Comparison of ENCODE assay signal across 9 mouse cellular contexts in genomic region chr8:114369038-114369976, GRCm38 (mm10). TPM values are rescaled to one million over a fixed set of nuclear protein-coding genes. Genes with fewer than 3 reads are reported as not detected.
DNase-seq lines count a peak whose midpoint lies in the region; ATAC-seq and TF ChIP-seq lines count a peak whose summit lies in the region.
"Had no signal": no experiment of that assay in that cellular context is flagged by ENCODE, and none has a peak within 500 bp of the region (broad histone marks: within the 10 kb centered on the region; RNA-seq: fewer than 3 reads in every experiment).

No protein-coding gene starts in this region.

- H3K4me3 ChIP-seq in forebrain, embryonic 11.5 days (ENCODE audit: low read depth, low read length) = no peak overlapping the region
- H3K4me3 ChIP-seq in heart, embryonic 15.5 days = no peak overlapping the region
- H3K4me3 ChIP-seq in thymus, adult 2 months (ENCODE audit: control insufficient read depth, insufficient read depth, low read length) = no peak overlapping the region
- H3K4me3 ChIP-seq: erythroblast, embryonic 14.5 days had no signal

- TF ChIP-seq POLR2A in brain, embryonic 14.5 days (IDR thresholded peaks at IDR 0.05; ENCODE audit: borderline replicate concordance, extremely low read depth, insufficient read depth, insufficient read length, poor library complexity, severe bottlenecking) = no peak
- no peak for TF ChIP-seq POLR2A in thymus, adult 2 months (IDR thresholded peaks at IDR 0.05; ENCODE audit: control insufficient read depth, extremely low read depth, insufficient read depth, low read length, poor library complexity)

- no peak overlapping the region for H3K4me2 ChIP-seq in forebrain, embryonic 11.5 days (ENCODE audit: low read depth, low read length, severe bottlenecking)
- H3K4me2 ChIP-seq in heart, embryonic 15.5 days = peak overlapping the region; percentile 40

- peak; percentile 61 for ATAC-seq in CD4-positive, CD25-positive, alpha-beta regulatory T cell, adult 4 months
- 0 out of 2 replicates have a peak, but pooled peaks have one; percentile 44 for ATAC-seq in forebrain, embryonic 11.5 days (replicated peaks; ENCODE audit: low FRiP score)
- ATAC-seq in heart, embryonic 15.5 days (replicated peaks; ENCODE audit: insufficient number of reproducible peaks, insufficient read depth, low FRiP score, low read depth) = no peak

- H3K27me3 ChIP-seq in forebrain, embryonic 11.5 days (ENCODE audit: control insufficient read depth, insufficient read depth, low read length) = no peaks in the 10 kb centered on the region
- H3K27me3 ChIP-seq in heart, embryonic 15.5 days = no peaks in the 10 kb centered on the region
- H3K27me3 ChIP-seq in thymus, adult 2 months (ENCODE audit: control insufficient read depth, insufficient read depth, low read length) = no peaks in the 10 kb centered on the region

- WGBS in forebrain, embryonic 11.5 days = 38% methylated on average over 27 of the region's 27 CpGs
- WGBS in heart, embryonic 15.5 days = 33% methylated on average over 27 of the region's 27 CpGs
- 38% methylated on average over 27 of the region's 27 CpGs for WGBS in large intestine, adult 2 months
- WGBS in thymus, adult 2 months = 29% methylated on average over 27 of the region's 27 CpGs

- no peaks in the 10 kb centered on the region for H3K9me3 ChIP-seq in forebrain, embryonic 11.5 days (ENCODE audit: control insufficient read depth, low read length)
- no peaks in the 10 kb centered on the region for H3K9me3 ChIP-seq in heart, embryonic 15.5 days (replicated peaks)

- TF ChIP-seq CTCF in brain, embryonic 14.5 days (IDR thresholded peaks at IDR 0.05; ENCODE audit: borderline replicate concordance, extremely low read depth, insufficient read depth, insufficient read length) = peak; percentile 96
- TF ChIP-seq CTCF in thymus, adult 2 months (IDR thresholded peaks at IDR 0.05; ENCODE audit: borderline replicate concordance, control insufficient read depth, extremely low read depth, insufficient read depth, low read length, poor library complexity) = 0 out of 2 replicates have a peak, but pooled peaks have one; percentile 48

- DNase-seq in brain, embryonic 14.5 days (ENCODE audit: low read depth) = peak; percentile 81
- peak; percentile 87 for DNase-seq in forebrain, embryonic 11.5 days (ENCODE audit: low spot score)
- peak; percentile 11 for DNase-seq in large intestine, adult 2 months (ENCODE audit: low read depth, low spot score)
- DNase-seq in lung, adult 18-20 months = peak; percentile 57 to 58
- DNase-seq in ovary, adult 18-20 months (ENCODE audit: low spot score) = peak; percentile 13
- DNase-seq in thymus, adult 2 months = peak; percentile 53

- no peak overlapping the region for H3K9ac ChIP-seq in forebrain, embryonic 11.5 days (ENCODE audit: low read length)
- no peak overlapping the region for H3K9ac ChIP-seq in heart, embryonic 15.5 days

- H3K36me3 ChIP-seq in forebrain, embryonic 11.5 days (ENCODE audit: control insufficient read depth, insufficient read depth, low read length) = no peaks in the 10 kb centered on the region
- no peaks in the 10 kb centered on the region for H3K36me3 ChIP-seq in heart, embryonic 15.5 days
- no peaks in the 10 kb centered on the region for H3K36me3 ChIP-seq in thymus, adult 2 months (ENCODE audit: control insufficient read depth, insufficient read depth, low read length)

- H3K27ac ChIP-seq in forebrain, embryonic 11.5 days (ENCODE audit: low read depth, low read length) = no peak overlapping the region
- no peak overlapping the region for H3K27ac ChIP-seq in heart, embryonic 15.5 days
- no peak overlapping the region for H3K27ac ChIP-seq in thymus, adult 2 months (ENCODE audit: control insufficient read depth, insufficient read depth, low read length)

- no peaks in the 10 kb centered on the region for H3K4me1 ChIP-seq in forebrain, embryonic 11.5 days (replicated peaks; ENCODE audit: control insufficient read depth, insufficient read depth, low read length)
- 0 out of 2 replicates have a peak, but pooled peaks cover 2% of the 10 kb centered on the region for H3K4me1 ChIP-seq in heart, embryonic 15.5 days (replicated peaks)
- H3K4me1 ChIP-seq in thymus, adult 2 months (replicated peaks; ENCODE audit: control insufficient read depth, insufficient read depth, low read length) = no peaks in the 10 kb centered on the region

RNA-seq across cellular contexts. Expression of gene Clec3a, which starts 48.6 kb away (rescaled TPM):
- not detected for polyA plus RNA-seq in CD4-positive, CD25-positive, alpha-beta regulatory T cell, adult 4 months (2017; shearing (Covaris generic))
- polyA plus RNA-seq in brain, embryonic 14.5 days (2012; rRNA removed) = not detected in 2 replicates
- polyA plus RNA-seq in forebrain, embryonic 11.5 days (2014; fragmentation: Nextera tagmentation; extraction: Ambion mirVana) = not detected in 2 replicates
- not detected in 2 replicates for polyA plus RNA-seq in heart, embryonic 15.5 days (2015; fragmentation: Nextera tagmentation; extraction: Ambion mirVana)
- polyA plus RNA-seq in large intestine, adult 2 months (2012; rRNA removed) = not detected in 2 replicates
- not detected in 2 replicates for polyA plus RNA-seq in thymus, adult 2 months (2012; rRNA removed)
- polyA plus RNA-seq: erythroblast, embryonic 14.5 days had no signal

Comparison
In these comparisons a context has a peak if more than half of its experiments do, and no peak if none do; other contexts are left out.
1. DNase-seq: peak in every context shown above with its lines; median percentile 87 in forebrain, embryonic 11.5 days; 81 in brain, embryonic 14.5 days; 58 in lung, adult 18-20 months; 53 in thymus, adult 2 months; 13 in ovary, adult 18-20 months; 11 in large intestine, adult 2 months.